Comparison of ENCODE assay signal across 10 mouse cellular contexts in the genomic region with DNA sequence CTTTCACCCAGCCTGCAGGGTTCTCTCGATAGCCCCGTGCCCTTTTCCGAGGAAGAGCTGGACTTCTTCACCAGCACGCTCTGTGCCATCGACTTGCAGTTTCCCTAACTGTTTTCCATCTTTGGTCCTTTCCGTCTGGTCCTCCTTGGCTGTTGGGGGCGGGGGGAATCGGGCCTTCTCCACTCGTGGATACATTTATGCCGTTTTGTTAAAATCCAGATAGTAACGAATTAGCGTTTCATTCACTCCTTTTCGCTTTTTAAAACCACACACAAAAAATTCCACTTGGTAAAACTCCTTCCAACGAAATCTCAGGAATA. TPM values are rescaled to one million over a fixed set of nuclear protein-coding genes. Genes with fewer than 3 reads are reported as not detected.
DNase-seq lines count a peak whose midpoint lies in the region; ATAC-seq lines count a peak whose summit lies in the region.
"Had no signal": no experiment of that assay in that cellular context is flagged by ENCODE, and none has a peak within 500 bp of the region (broad histone marks: within the 10 kb centered on the region; RNA-seq: fewer than 3 reads in every experiment).

No protein-coding gene starts in this region.

- H3K36me3 ChIP-seq in forebrain, embryonic 12.5 days (replicated peaks): no peaks in the 10 kb centered on the region
- no peaks in the 10 kb centered on the region for H3K36me3 ChIP-seq in forebrain, embryonic 11.5 days (ENCODE audit: control insufficient read depth, insufficient read depth, low read length)
- no peaks in the 10 kb centered on the region for H3K36me3 ChIP-seq in lung, embryonic 15.5 days
- 0 out of 2 replicates have a peak, but pooled peaks cover 9% of the 10 kb centered on the region for H3K36me3 ChIP-seq in hindbrain, embryonic 14.5 days (replicated peaks; ENCODE audit: control insufficient read depth, insufficient read depth)
- H3K36me3 ChIP-seq in neural tube, embryonic 12.5 days: peaks cover 9% of the 10 kb centered on the region
- H3K36me3 ChIP-seq: midbrain, embryonic 12.5 days had no signal

- ATAC-seq in forebrain, embryonic 12.5 days (ENCODE audit: low FRiP score): no peak
- ATAC-seq in forebrain, embryonic 11.5 days (replicated peaks; ENCODE audit: low FRiP score): no peak
- no peak for ATAC-seq in lung, embryonic 15.5 days (ENCODE audit: borderline replicate concordance, extremely low read depth, low FRiP score, low TSS enrichment)
- no peak for ATAC-seq in hindbrain, embryonic 14.5 days (ENCODE audit: low FRiP score)
- no peak for ATAC-seq in neural tube, embryonic 12.5 days (ENCODE audit: low FRiP score, low read depth)

- H3K27ac ChIP-seq in forebrain, embryonic 12.5 days: no peak overlapping the region
- no peak overlapping the region for H3K27ac ChIP-seq in forebrain, embryonic 11.5 days (ENCODE audit: low read depth, low read length)
- H3K27ac ChIP-seq in lung, embryonic 15.5 days: peak overlapping the region; percentile 97
- H3K27ac ChIP-seq in hindbrain, embryonic 14.5 days: peak overlapping the region; percentile 99
- H3K27ac ChIP-seq in neural tube, embryonic 12.5 days: peak overlapping the region; percentile 96
- H3K27ac ChIP-seq: midbrain, embryonic 12.5 days had no signal

- 0 out of 2 replicates have a peak overlapping the region, but pooled peaks have one; percentile 2 for H3K4me3 ChIP-seq in forebrain, embryonic 12.5 days (replicated peaks)
- H3K4me3 ChIP-seq in forebrain, embryonic 11.5 days (ENCODE audit: low read depth, low read length): no peak overlapping the region
- peak overlapping the region; percentile 52 for H3K4me3 ChIP-seq in lung, embryonic 15.5 days
- H3K4me3 ChIP-seq in hindbrain, embryonic 14.5 days (replicated peaks; ENCODE audit: low read length): peak overlapping the region; percentile 68
- peak overlapping the region; percentile 99 for H3K4me3 ChIP-seq in neural tube, embryonic 12.5 days

- DNase-seq in forebrain, embryonic 11.5 days (ENCODE audit: low spot score): no peak
- DNase-seq in lung, postnatal 14 days: no peak
- DNase-seq in hindbrain, embryonic 14.5 days (ENCODE audit: low spot score): no peak
- DNase-seq in ovary, postnatal 10 days (ENCODE audit: low spot score): no peak
- DNase-seq in ovary, adult 18-20 months (ENCODE audit: low spot score): no peak

- peaks cover 10% of the 10 kb centered on the region; the same call in 1 of the 2 replicates for H3K4me1 ChIP-seq in forebrain, embryonic 12.5 days
- H3K4me1 ChIP-seq in forebrain, embryonic 11.5 days (replicated peaks; ENCODE audit: control insufficient read depth, insufficient read depth, low read length): peaks cover 7% of the 10 kb centered on the region; the same call in 1 of the 2 replicates
- peaks cover 32% of the 10 kb centered on the region for H3K4me1 ChIP-seq in lung, embryonic 15.5 days
- peaks cover 26% of the 10 kb centered on the region for H3K4me1 ChIP-seq in hindbrain, embryonic 14.5 days (replicated peaks; ENCODE audit: control insufficient read depth, insufficient read depth, low read length)
- H3K4me1 ChIP-seq in neural tube, embryonic 12.5 days: peaks cover 35% of the 10 kb centered on the region

- H3K9me3 ChIP-seq in forebrain, embryonic 12.5 days: no peaks in the 10 kb centered on the region
- no peaks in the 10 kb centered on the region for H3K9me3 ChIP-seq in forebrain, embryonic 11.5 days (ENCODE audit: control insufficient read depth, low read length)
- no peaks in the 10 kb centered on the region for H3K9me3 ChIP-seq in lung, embryonic 15.5 days
- no peaks in the 10 kb centered on the region for H3K9me3 ChIP-seq in hindbrain, embryonic 14.5 days (ENCODE audit: control insufficient read depth, low read length)
- H3K9me3 ChIP-seq in neural tube, embryonic 12.5 days: no peaks in the 10 kb centered on the region
- H3K9me3 ChIP-seq: midbrain, embryonic 12.5 days had no signal

- 0% methylated on average over 14 of the region's 14 CpGs for WGBS in forebrain, embryonic 12.5 days
- under 1% methylated on average over 14 of the region's 14 CpGs for WGBS in forebrain, embryonic 11.5 days
- 3% methylated on average over 14 of the region's 14 CpGs for WGBS in lung, embryonic 15.5 days
- 2% methylated on average over 14 of the region's 14 CpGs for WGBS in hindbrain, embryonic 14.5 days
- WGBS in neural tube, embryonic 12.5 days: under 1% methylated on average over 14 of the region's 14 CpGs

- H3K4me2 ChIP-seq in forebrain, embryonic 12.5 days: no peak overlapping the region
- H3K4me2 ChIP-seq in forebrain, embryonic 11.5 days (ENCODE audit: low read depth, low read length, severe bottlenecking): no peak overlapping the region
- H3K4me2 ChIP-seq in lung, embryonic 15.5 days: peak overlapping the region; percentile 65
- H3K4me2 ChIP-seq in hindbrain, embryonic 14.5 days (replicated peaks): peak overlapping the region; percentile 71
- H3K4me2 ChIP-seq in neural tube, embryonic 12.5 days (replicated peaks): peak overlapping the region; percentile 93

- H3K9ac ChIP-seq in forebrain, embryonic 12.5 days: no peak overlapping the region
- no peak overlapping the region for H3K9ac ChIP-seq in forebrain, embryonic 11.5 days (ENCODE audit: low read length)
- H3K9ac ChIP-seq in lung, embryonic 15.5 days: peak overlapping the region; percentile 65
- peak overlapping the region; percentile 98 for H3K9ac ChIP-seq in hindbrain, embryonic 14.5 days
- peak overlapping the region; percentile 100 for H3K9ac ChIP-seq in neural tube, embryonic 12.5 days
- H3K9ac ChIP-seq: midbrain, embryonic 12.5 days had no signal

- H3K27me3 ChIP-seq in forebrain, embryonic 12.5 days: peaks cover 93% of the 10 kb centered on the region
- peaks cover 94% of the 10 kb centered on the region for H3K27me3 ChIP-seq in forebrain, embryonic 11.5 days (ENCODE audit: control insufficient read depth, insufficient read depth, low read length)
- peaks cover 23% of the 10 kb centered on the region; the same call in 1 of the 2 replicates for H3K27me3 ChIP-seq in lung, embryonic 15.5 days
- peaks cover 53% of the 10 kb centered on the region for H3K27me3 ChIP-seq in hindbrain, embryonic 14.5 days (ENCODE audit: control insufficient read depth, insufficient read depth, low read length)
- no peaks in the 10 kb centered on the region for H3K27me3 ChIP-seq in neural tube, embryonic 12.5 days (replicated peaks)

RNA-seq across cellular contexts. Expression of a gene that starts 3.2 kb away (rescaled TPM):
- polyA plus RNA-seq in forebrain, embryonic 12.5 days (2016; fragmentation: Nextera tagmentation; extraction: Ambion mirVana): 0.06 and 0.15 TPM in 2 replicates
- polyA plus RNA-seq in forebrain, embryonic 11.5 days (2014; fragmentation: Nextera tagmentation; extraction: Ambion mirVana): 0.12 TPM in 1 of 2 replicates, not detected in the other
- polyA plus RNA-seq in lung, embryonic 15.5 days (2015; fragmentation: Nextera tagmentation; extraction: Ambion mirVana): 36.9 and 39.2 TPM in 2 replicates
- polyA plus RNA-seq in hindbrain, embryonic 14.5 days (2014; fragmentation: Nextera tagmentation; extraction: Ambion mirVana): 39.5 and 42.9 TPM in 2 replicates
- polyA plus RNA-seq in neural tube, embryonic 12.5 days (2016; fragmentation: Nextera tagmentation; extraction: Ambion mirVana): 109 and 119 TPM in 2 replicates
- polyA plus RNA-seq: C2C12 had no signal

RNA-seq across cellular contexts. Expression of a gene that starts 12.1 kb away (rescaled TPM):
- not detected in 2 replicates for polyA plus RNA-seq in forebrain, embryonic 12.5 days (2016; fragmentation: Nextera tagmentation; extraction: Ambion mirVana)
- not detected in 2 replicates for polyA plus RNA-seq in forebrain, embryonic 11.5 days (2014; fragmentation: Nextera tagmentation; extraction: Ambion mirVana)
- 0.14 TPM in 1 of 2 replicates, not detected in the other for polyA plus RNA-seq in lung, embryonic 15.5 days (2015; fragmentation: Nextera tagmentation; extraction: Ambion mirVana)
- 0.33 and 0.56 TPM in 2 replicates for polyA plus RNA-seq in hindbrain, embryonic 14.5 days (2014; fragmentation: Nextera tagmentation; extraction: Ambion mirVana)
- 8.1 and 8.8 TPM in 2 replicates for polyA plus RNA-seq in neural tube, embryonic 12.5 days (2016; fragmentation: Nextera tagmentation; extraction: Ambion mirVana)
- polyA plus RNA-seq: C2C12; midbrain, embryonic 12.5 days had no signal

RNA-seq across cellular contexts. Expression of a gene that starts 30.4 kb away (rescaled TPM):
- not detected in 2 replicates for polyA plus RNA-seq in forebrain, embryonic 12.5 days (2016; fragmentation: Nextera tagmentation; extraction: Ambion mirVana)
- not detected in 2 replicates for polyA plus RNA-seq in forebrain, embryonic 11.5 days (2014; fragmentation: Nextera tagmentation; extraction: Ambion mirVana)
- polyA plus RNA-seq in lung, embryonic 15.5 days (2015; fragmentation: Nextera tagmentation; extraction: Ambion mirVana): 3.0 and 3.8 TPM in 2 replicates
- polyA plus RNA-seq in hindbrain, embryonic 14.5 days (2014; fragmentation: Nextera tagmentation; extraction: Ambion mirVana): 12.8 and 17.2 TPM in 2 replicates
- polyA plus RNA-seq in neural tube, embryonic 12.5 days (2016; fragmentation: Nextera tagmentation; extraction: Ambion mirVana): 21.2 and 26.5 TPM in 2 replicates
- polyA plus RNA-seq: C2C12; midbrain, embryonic 12.5 days had no signal

RNA-seq across cellular contexts. Expression of a gene that starts 35.4 kb away (rescaled TPM):
- polyA plus RNA-seq in forebrain, embryonic 12.5 days (2016; fragmentation: Nextera tagmentation; extraction: Ambion mirVana): not detected in 2 replicates
- not detected in 2 replicates for polyA plus RNA-seq in forebrain, embryonic 11.5 days (2014; fragmentation: Nextera tagmentation; extraction: Ambion mirVana)
- 4.3 and 4.4 TPM in 2 replicates for polyA plus RNA-seq in lung, embryonic 15.5 days (2015; fragmentation: Nextera tagmentation; extraction: Ambion mirVana)
- 4.0 and 5.4 TPM in 2 replicates for polyA plus RNA-seq in hindbrain, embryonic 14.5 days (2014; fragmentation: Nextera tagmentation; extraction: Ambion mirVana)
- 10.2 and 15.1 TPM in 2 replicates for polyA plus RNA-seq in neural tube, embryonic 12.5 days (2016; fragmentation: Nextera tagmentation; extraction: Ambion mirVana)
- polyA plus RNA-seq: midbrain, embryonic 12.5 days had no signal

RNA-seq across cellular contexts. Expression of a gene that starts 50.3 kb away (rescaled TPM):
- not detected in 2 replicates for polyA plus RNA-seq in forebrain, embryonic 12.5 days (2016; fragmentation: Nextera tagmentation; extraction: Ambion mirVana)
- polyA plus RNA-seq in forebrain, embryonic 11.5 days (2014; fragmentation: Nextera tagmentation; extraction: Ambion mirVana): 0.21 TPM in 1 of 2 replicates, not detected in the other
- polyA plus RNA-seq in lung, embryonic 15.5 days (2015; fragmentation: Nextera tagmentation; extraction: Ambion mirVana): 46.1 and 54.1 TPM in 2 replicates
- polyA plus RNA-seq in hindbrain, embryonic 14.5 days (2014; fragmentation: Nextera tagmentation; extraction: Ambion mirVana): 140 and 157 TPM in 2 replicates
- polyA plus RNA-seq in neural tube, embryonic 12.5 days (2016; fragmentation: Nextera tagmentation; extraction: Ambion mirVana): 79.2 and 94.7 TPM in 2 replicates
- polyA plus RNA-seq: C2C12; midbrain, embryonic 12.5 days had no signal

Comparison
In these comparisons a context has a peak if more than half of its experiments do, and no peak if none do; other contexts are left out.
1. H3K27ac ChIP-seq: peak in lung, embryonic 15.5 days (single experiment), hindbrain, embryonic 14.5 days (single experiment) and neural tube, embryonic 12.5 days (single experiment); none in forebrain, embryonic 12.5 days (single experiment) and forebrain, embryonic 11.5 days (single experiment).
2. H3K4me2 ChIP-seq: peak in lung, embryonic 15.5 days (single experiment), hindbrain, embryonic 14.5 days (single experiment) and neural tube, embryonic 12.5 days (single experiment); none in forebrain, embryonic 12.5 days (single experiment) and forebrain, embryonic 11.5 days (single experiment).
3. H3K9ac ChIP-seq: peak in lung, embryonic 15.5 days (single experiment), hindbrain, embryonic 14.5 days (single experiment) and neural tube, embryonic 12.5 days (single experiment); none in forebrain, embryonic 12.5 days (single experiment) and forebrain, embryonic 11.5 days (single experiment).
4. RNA of a gene that starts 3.2 kb away (polyA plus RNA-seq): 109 to 119 TPM in neural tube, embryonic 12.5 days, 39.5 to 42.9 TPM in hindbrain, embryonic 14.5 days and 36.9 to 39.2 TPM in lung, embryonic 15.5 days; 0.06 to 0.15 TPM in forebrain, embryonic 12.5 days and 0.12 TPM in forebrain, embryonic 11.5 days; every median in the first group is over 10 times any median in the second.